Mouse (Mus musculus): ENCODE data around the gene Wrb. TPM values are rescaled to one million over a fixed set of nuclear protein-coding genes. Genes with fewer than 3 reads are reported as not detected.

Gene Wrb
- polyA plus RNA-seq, 1 experiment = 44.6 TPM

DNA sequence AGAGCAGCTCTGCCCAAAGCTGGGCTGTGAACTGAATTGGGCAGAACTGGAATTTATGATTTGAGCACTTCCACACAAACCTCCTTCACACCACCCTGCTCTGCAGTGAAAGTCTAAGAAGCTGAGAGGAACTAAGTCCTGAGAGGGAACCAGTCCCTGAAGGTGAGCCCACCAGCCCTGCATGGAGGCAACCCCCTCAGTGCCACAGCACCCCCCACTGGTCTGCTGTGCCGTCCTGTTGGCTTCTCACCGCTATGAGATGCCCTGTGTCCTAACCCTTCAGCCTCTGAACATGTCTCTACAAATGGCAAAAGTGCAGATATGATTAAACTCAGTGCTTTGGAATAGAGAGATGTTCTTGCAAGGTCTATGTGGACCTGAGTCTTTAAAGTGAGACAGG lies 32.4 kb upstream of the Wrb start:
- Histone ChIP-seq H3K4me3 (ENCODE audit: control insufficient read depth, insufficient read depth, low read length) (no peak overlapping the region), H3K27ac (ENCODE audit: control insufficient read depth, insufficient read depth, low read length) (no peak overlapping the region), H3K27me3 (ENCODE audit: control insufficient read depth, insufficient read depth, low read length) (no peaks in the 10 kb centered on the region), H3K4me1 (replicated peaks; ENCODE audit: control insufficient read depth, insufficient read depth, low read length) (no peaks in the 10 kb centered on the region), H3K36me3 (ENCODE audit: control insufficient read depth, insufficient read depth, low read length) (no peaks in the 10 kb centered on the region)
- TF ChIP-seq POLR2A (IDR thresholded peaks at IDR 0.05; ENCODE audit: control insufficient read depth, extremely low read depth, insufficient read depth, low read length, poor library complexity) (no peak), CTCF (IDR thresholded peaks at IDR 0.05; ENCODE audit: borderline replicate concordance, control insufficient read depth, extremely low read depth, insufficient read depth, low read length, poor library complexity) (no peak)
- DNase-seq = no peak
- 63% methylated on average over 2 of the region's 2 CpGs for WGBS

- H3K4me1 ChIP-seq (replicated peaks; ENCODE audit: control insufficient read depth, insufficient read depth, low read length) = no peaks in the 10 kb centered on the region
- DNase-seq = peak; percentile 9
- no peak overlapping the region for H3K27ac ChIP-seq (ENCODE audit: control insufficient read depth, insufficient read depth, low read length)
- H3K4me3 ChIP-seq (ENCODE audit: control insufficient read depth, insufficient read depth, low read length) = no peak overlapping the region
- no peak for TF ChIP-seq POLR2A (IDR thresholded peaks at IDR 0.05; ENCODE audit: control insufficient read depth, extremely low read depth, insufficient read depth, low read length, poor library complexity)
- TF ChIP-seq CTCF (IDR thresholded peaks at IDR 0.05; ENCODE audit: borderline replicate concordance, control insufficient read depth, extremely low read depth, insufficient read depth, low read length, poor library complexity) = no peak
- no peaks in the 10 kb centered on the region for H3K36me3 ChIP-seq (ENCODE audit: control insufficient read depth, insufficient read depth, low read length)
- no peaks in the 10 kb centered on the region for H3K27me3 ChIP-seq (ENCODE audit: control insufficient read depth, insufficient read depth, low read length)
- 50% methylated on average over 4 of the region's 4 CpGs for WGBS
Measured at GRCm38 (mm10) chr16:96114729-96115128, 30.5 kb upstream of the Wrb start.

GRCm38 (mm10) chr16:96120022-96120623 lies 25.1 kb upstream of the Wrb start:
- Histone ChIP-seq H3K27me3 (ENCODE audit: control insufficient read depth, insufficient read depth, low read length) (no peaks in the 10 kb centered on the region), H3K27ac (ENCODE audit: control insufficient read depth, insufficient read depth, low read length) (no peak overlapping the region), H3K36me3 (ENCODE audit: control insufficient read depth, insufficient read depth, low read length) (peaks cover 18% of the 10 kb centered on the region), H3K4me1 (replicated peaks; ENCODE audit: control insufficient read depth, insufficient read depth, low read length) (no peaks in the 10 kb centered on the region; the same call in 1 of the 2 replicates), H3K4me3 (ENCODE audit: control insufficient read depth, insufficient read depth, low read length) (no peak overlapping the region)
- WGBS = 75% methylated on average over 4 of the region's 4 CpGs
- no peak for DNase-seq
- TF ChIP-seq POLR2A (IDR thresholded peaks at IDR 0.05; ENCODE audit: control insufficient read depth, extremely low read depth, insufficient read depth, low read length, poor library complexity) (no peak), CTCF (IDR thresholded peaks at IDR 0.05; ENCODE audit: borderline replicate concordance, control insufficient read depth, extremely low read depth, insufficient read depth, low read length, poor library complexity) (no peak)

- peaks cover 16% of the 10 kb centered on the region for H3K36me3 ChIP-seq (ENCODE audit: control insufficient read depth, insufficient read depth, low read length)
- 16% methylated on average over 19 of the region's 19 CpGs for WGBS
- H3K4me1 ChIP-seq (replicated peaks; ENCODE audit: control insufficient read depth, insufficient read depth, low read length) = peaks cover 8% of the 10 kb centered on the region
- TF ChIP-seq POLR2A (IDR thresholded peaks at IDR 0.05; ENCODE audit: control insufficient read depth, extremely low read depth, insufficient read depth, low read length, poor library complexity) = no peak
- TF ChIP-seq CTCF (IDR thresholded peaks at IDR 0.05; ENCODE audit: borderline replicate concordance, control insufficient read depth, extremely low read depth, insufficient read depth, low read length, poor library complexity) = no peak
- H3K4me3 ChIP-seq (ENCODE audit: control insufficient read depth, insufficient read depth, low read length) = peak overlapping the region; percentile 65
- DNase-seq = no peak
- no peaks in the 10 kb centered on the region for H3K27me3 ChIP-seq (ENCODE audit: control insufficient read depth, insufficient read depth, low read length)
- H3K27ac ChIP-seq (ENCODE audit: control insufficient read depth, insufficient read depth, low read length) = no peak overlapping the region
Measured at GRCm38 (mm10) chr16:96126684-96127171, 18.5 kb upstream of the Wrb start.

- under 1% methylated on average over 50 of the region's 52 CpGs for WGBS
- no peaks in the 10 kb centered on the region for H3K27me3 ChIP-seq (ENCODE audit: control insufficient read depth, insufficient read depth, low read length)
- peak; percentile 41; the same call in 1 of the 2 replicates for TF ChIP-seq POLR2A (IDR thresholded peaks at IDR 0.05; ENCODE audit: control insufficient read depth, extremely low read depth, insufficient read depth, low read length, poor library complexity)
- TF ChIP-seq CTCF (IDR thresholded peaks at IDR 0.05; ENCODE audit: borderline replicate concordance, control insufficient read depth, extremely low read depth, insufficient read depth, low read length, poor library complexity) = no peak
Measured at GRCm38 (mm10) chr16:96127288-96127656, 17.9 kb upstream of the Wrb start.

DNA sequence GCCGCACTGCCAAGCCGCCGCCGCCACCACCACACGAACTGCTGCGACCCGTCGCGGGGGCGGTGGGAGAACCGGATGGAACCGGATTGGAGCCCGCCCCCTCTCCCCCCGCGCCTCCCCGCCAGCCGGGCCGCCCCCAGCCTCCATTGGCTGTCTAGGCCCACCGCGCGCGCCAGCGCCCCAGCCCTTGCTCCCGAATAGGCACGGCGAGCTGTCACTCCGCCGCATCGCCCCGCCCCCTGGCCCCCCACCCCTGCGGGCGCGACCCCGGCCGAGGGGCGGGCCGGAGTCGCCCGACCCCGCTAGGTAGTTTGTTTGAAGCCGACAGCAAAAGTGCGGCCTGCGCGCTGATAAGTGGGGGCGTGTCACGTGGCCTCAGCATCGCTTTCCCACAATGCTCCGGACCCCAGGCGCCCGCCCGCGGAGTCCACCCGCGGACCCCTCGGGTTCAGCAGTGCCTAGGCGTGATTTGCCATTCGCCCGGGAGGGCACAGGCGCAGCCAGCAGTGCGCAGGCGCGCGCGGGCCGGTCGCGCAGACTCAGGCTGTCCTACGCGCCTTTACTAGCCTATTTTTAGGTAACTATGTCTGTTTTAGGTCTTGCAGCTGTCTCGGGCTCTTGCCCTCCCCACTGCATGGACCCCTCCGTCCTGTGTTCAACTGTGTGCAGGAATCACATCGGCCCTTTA lies 17.4 kb upstream of the Wrb start, which contains the start of gene Hmgn1:
Gene Hmgn1 (minus strand): TSS at position 73 of the 688 bp plus-strand sequence.
- Histone ChIP-seq H3K36me3 (ENCODE audit: control insufficient read depth, insufficient read depth, low read length) (peaks cover 11% of the 10 kb centered on the region), H3K27me3 (ENCODE audit: control insufficient read depth, insufficient read depth, low read length) (no peaks in the 10 kb centered on the region), H3K27ac (ENCODE audit: control insufficient read depth, insufficient read depth, low read length) (no peak within 1 kb of the TSS), H3K4me3 (ENCODE audit: control insufficient read depth, insufficient read depth, low read length) (peak within 1 kb of the TSS; percentile 65), H3K4me1 (replicated peaks; ENCODE audit: control insufficient read depth, insufficient read depth, low read length) (peaks cover 8% of the 10 kb centered on the region)
- WGBS = under 1% methylated on average over 70 of the region's 72 CpGs
- TF ChIP-seq CTCF (IDR thresholded peaks at IDR 0.05; ENCODE audit: borderline replicate concordance, control insufficient read depth, extremely low read depth, insufficient read depth, low read length, poor library complexity) = peak; percentile 63; the same call in 1 of the 2 replicates
- 0 out of 2 replicates have a peak, but pooled peaks have one; percentile 35 for TF ChIP-seq POLR2A (IDR thresholded peaks at IDR 0.05; ENCODE audit: control insufficient read depth, extremely low read depth, insufficient read depth, low read length, poor library complexity)
- peak; percentile 92 for DNase-seq

More at GRCm38 (mm10) chr16:96127288-96127656, 17.9 kb upstream of the Wrb start:
- H3K4me3 ChIP-seq (ENCODE audit: control insufficient read depth, insufficient read depth, low read length) = peak overlapping the region; percentile 65
- H3K4me1 ChIP-seq (replicated peaks; ENCODE audit: control insufficient read depth, insufficient read depth, low read length) = peaks cover 8% of the 10 kb centered on the region
- peaks cover 15% of the 10 kb centered on the region for H3K36me3 ChIP-seq (ENCODE audit: control insufficient read depth, insufficient read depth, low read length)
- H3K27ac ChIP-seq (ENCODE audit: control insufficient read depth, insufficient read depth, low read length) = no peak overlapping the region
- no peak for DNase-seq
